Mouse (Mus musculus) spleen, adult 10 weeks (tissue): ENCODE measurements around the gene Trpc7. TPM values are rescaled to one million over a fixed set of nuclear protein-coding genes. Genes with fewer than 3 reads are reported as not detected.

Experiments used
- polyA plus RNA-seq: library from polyadenylated mRNA; stranded (reverse); fragments of 350-450 nt; fragmentation: Illumina TruSeq; extraction: RNeasy Lipid Tissue Mini Kit (QIAGEN cat#74804); gene quantifications from one replicate; pipeline ENCODE4 v1.2.3, GENCODE M21; 2015; ENCODE audit warnings: low replicate concordance; ENCODE audit not compliant: insufficient read depth

The Trpc7 gene
- not detected for polyA plus RNA-seq

GRCm38 (mm10) chr13:56895893-56896292 lies at the start of gene Trpc7:
TSS of gene Trpc7 (minus strand) at chr13:56895993.

GRCm38 (mm10) chr13:56753192-56753951 lies 142.4 kb downstream of the Trpc7 start, which contains the start of gene Gm45623:
TSS of gene Gm45623 (minus strand) at chr13:56753827.

Other genes with a start within 250 kb of the Trpc7 start
- 40.6 TPM for gene Smad5, start 193.0 kb downstream of the Trpc7 start, polyA plus RNA-seq
- not detected for gene Gm45623, start 142.2 kb downstream of the Trpc7 start, polyA plus RNA-seq